Mouse (Mus musculus) urinary bladder, postnatal 36 days (tissue): Measurements from ENCODE around the gene Syt12.

Experiments
- DNase-seq, 2 experiments: peaks; one replicate each; pipeline ENCODE4 v3.0.0; 2022; ENCODE audit warnings: low spot score in 2 of 2, mixed read lengths in 1 of 2

Gene Syt12

GRCm38 (mm10) chr19:4477345-4478189 is at the start of gene Syt12:
TSS of gene Syt12 (minus strand) at chr19:4477447.
- no peak for DNase-seq

DNA sequence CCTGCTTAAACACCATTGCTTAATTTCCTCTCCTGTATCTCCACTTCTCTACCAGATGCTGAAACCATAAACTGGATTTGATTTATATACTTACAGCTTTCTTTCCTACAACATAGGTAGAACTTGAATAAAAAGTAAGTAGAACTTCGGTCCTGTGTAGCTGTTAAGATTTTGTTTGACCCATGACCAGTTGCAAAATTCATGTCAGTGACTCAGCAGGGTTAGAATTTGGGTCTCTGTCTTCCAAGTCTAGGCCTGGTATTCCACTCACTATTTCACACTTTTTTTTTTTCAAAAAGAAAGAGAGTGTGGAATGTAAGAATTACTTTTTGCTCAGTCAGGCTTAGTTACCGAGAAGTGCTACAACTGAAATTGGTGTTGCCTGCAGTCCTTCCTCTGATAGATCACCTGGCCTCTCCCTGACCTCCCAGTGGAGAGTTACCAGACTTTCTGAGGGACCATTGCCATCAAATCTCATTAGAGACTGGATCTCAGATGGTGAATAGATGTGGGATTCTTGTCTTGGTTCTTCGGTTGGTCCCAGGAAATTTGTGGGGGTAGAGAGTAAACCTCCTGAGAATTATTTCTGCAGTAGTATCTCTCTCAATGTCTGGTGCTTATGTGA is 44.3 kb upstream of the Syt12 start:
- DNase-seq, result no peak

GRCm38 (mm10) chr19:4517483-4517882 is 40.2 kb upstream of the Syt12 start:
- no peak for DNase-seq

DNA sequence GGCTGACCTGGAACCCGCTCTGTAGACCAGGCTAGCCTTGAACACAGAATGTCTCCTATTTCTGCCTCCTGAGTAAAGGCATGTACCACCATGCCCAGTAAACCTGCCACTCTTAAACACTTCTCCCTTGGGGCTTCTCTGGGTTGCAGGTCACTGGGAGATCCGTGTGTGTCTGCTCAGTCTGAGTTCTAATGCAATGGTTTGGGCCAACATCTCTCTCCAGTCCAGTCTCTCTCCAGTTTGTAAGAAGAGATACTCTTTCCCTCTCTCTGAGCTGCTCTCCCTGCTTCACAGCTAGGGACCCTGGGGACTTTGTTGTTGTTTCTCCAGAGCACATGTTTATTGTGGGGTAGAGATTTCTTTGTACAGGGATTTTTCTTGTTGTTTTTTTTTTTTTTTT is 39.0 kb upstream of the Syt12 start:
- no peak for DNase-seq

GRCm38 (mm10) chr19:4515746-4516145 is 38.5 kb upstream of the Syt12 start:
- no peak for DNase-seq

DNA sequence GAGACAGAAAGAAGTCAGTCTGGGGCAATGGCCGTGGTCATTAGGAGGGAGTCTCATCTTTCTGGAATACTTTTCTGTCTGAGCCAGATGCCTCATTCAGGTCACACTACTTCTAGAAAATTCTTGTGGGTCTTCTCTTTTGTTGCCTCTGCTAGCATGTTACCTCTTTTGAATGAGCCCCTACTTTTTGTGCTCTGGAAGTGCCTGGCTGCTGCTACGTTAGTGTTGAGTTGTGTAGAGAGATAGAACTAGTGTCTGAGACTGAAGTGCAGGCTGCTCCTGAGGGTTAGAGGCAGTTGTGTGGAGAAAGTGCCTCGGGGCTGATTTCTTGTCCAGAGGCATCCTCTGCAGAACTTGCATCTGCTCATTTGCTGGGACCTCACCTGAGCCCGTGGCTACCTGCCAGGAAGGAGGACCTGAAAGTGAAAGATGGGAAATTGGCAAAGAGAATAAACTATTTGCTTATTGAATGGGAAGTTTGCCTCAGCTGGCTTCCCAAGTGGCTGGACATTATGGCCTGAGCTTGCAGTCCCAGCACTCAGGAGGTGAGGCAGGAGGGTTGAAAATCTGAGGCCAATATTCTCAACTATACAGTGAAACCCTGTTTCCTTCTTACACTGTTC is 36.1 kb upstream of the Syt12 start:
- no peak for DNase-seq

DNA sequence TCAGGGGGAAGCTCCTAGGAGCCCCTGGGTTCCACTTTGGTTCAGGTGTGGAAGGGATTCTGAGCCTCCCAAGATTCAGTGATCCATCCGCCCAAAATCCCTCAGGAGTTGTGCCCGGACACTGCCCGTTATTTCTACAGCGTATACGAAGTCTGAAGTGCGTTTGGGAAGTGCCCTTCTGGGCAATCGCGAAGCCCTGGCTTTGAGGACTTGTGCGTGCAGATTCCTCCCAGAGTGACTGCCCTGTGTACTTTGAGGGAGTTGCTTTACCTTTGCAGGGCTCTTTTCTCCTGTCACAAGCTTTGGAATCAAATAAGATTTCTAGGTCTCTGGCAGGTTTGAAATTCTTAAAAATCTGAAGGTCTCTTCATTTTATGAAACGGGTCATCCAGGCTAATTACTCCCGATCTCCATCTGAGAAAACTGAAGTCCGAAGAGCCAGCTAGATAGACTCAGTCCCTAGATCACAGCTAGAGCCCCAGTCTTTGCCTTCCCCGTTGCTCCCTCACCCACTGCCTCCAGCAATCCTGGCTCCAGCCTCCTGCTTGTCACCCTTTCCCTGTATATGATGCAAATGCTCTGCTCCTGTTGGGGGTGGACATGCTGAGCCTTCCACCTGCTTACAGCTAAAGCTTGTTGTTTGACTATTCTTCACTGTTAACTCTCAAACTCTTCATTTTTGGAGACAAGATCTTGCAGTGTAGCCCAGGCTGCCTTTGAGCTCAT is 34.0 kb upstream of the Syt12 start:
- DNase-seq, result peak in 1 of 2 experiments; percentile 46

DNA sequence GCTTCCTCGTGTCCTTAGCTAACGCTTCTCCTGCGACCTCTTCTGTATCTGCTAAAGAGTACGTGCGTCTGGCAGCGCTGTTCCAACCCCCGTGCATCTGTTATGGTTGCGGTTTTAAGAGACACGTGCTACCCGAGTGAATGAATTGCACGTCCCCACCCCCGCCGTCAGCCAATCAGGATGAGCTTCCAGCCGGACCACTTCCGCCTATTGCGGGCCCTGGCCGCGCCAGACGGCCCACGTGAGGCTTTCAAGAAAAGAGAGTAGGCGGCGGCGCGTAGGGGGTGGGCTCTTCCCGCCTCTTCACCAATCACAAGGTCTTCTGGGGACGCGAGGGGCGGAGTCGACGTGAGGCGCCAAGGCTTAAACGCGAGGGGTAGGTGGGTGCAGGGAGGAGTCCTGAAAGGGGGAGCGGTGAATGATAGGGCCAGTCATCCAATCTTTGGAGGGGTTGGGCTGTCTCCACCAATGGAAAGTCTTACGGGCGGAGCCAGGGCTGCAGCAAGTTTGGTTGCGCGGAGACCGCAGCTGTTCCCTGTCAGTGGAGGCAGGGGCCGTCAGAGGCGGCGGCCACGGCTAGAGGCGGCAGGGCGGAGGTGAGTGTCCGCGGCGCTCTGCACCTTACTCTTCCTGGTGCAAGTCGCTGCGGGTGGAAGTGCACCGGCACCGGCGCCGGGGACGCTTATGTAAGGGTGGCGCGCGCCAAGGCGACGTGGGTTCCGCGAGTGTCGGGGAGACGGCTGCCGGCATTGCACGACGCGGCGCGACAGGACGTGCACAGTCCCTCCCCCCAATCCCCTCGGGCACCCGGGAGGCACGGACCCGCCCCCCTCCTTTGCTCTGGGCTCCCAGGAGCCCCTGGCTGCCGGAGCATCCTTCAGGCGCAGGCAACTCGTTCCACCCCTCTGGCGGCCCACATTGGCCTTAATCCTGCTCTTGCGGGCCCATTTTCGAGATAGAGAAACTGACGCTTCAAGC is 33.0 kb upstream of the Syt12 start, which contains the start of gene Pcx:
Gene Pcx (plus strand): TSS at position 487 of the 978 bp plus-strand sequence.
- peak; percentile 99 for DNase-seq

GRCm38 (mm10) chr19:4507746-4508145 is 30.5 kb upstream of the Syt12 start:
- no peak for DNase-seq

- DNase-seq, result peak in 1 of 2 experiments; percentile 20
Measured at GRCm38 (mm10) chr19:4504830-4505229, 27.6 kb upstream of the Syt12 start.

GRCm38 (mm10) chr19:4502701-4503100 is 25.5 kb upstream of the Syt12 start:
- no peak for DNase-seq

DNA sequence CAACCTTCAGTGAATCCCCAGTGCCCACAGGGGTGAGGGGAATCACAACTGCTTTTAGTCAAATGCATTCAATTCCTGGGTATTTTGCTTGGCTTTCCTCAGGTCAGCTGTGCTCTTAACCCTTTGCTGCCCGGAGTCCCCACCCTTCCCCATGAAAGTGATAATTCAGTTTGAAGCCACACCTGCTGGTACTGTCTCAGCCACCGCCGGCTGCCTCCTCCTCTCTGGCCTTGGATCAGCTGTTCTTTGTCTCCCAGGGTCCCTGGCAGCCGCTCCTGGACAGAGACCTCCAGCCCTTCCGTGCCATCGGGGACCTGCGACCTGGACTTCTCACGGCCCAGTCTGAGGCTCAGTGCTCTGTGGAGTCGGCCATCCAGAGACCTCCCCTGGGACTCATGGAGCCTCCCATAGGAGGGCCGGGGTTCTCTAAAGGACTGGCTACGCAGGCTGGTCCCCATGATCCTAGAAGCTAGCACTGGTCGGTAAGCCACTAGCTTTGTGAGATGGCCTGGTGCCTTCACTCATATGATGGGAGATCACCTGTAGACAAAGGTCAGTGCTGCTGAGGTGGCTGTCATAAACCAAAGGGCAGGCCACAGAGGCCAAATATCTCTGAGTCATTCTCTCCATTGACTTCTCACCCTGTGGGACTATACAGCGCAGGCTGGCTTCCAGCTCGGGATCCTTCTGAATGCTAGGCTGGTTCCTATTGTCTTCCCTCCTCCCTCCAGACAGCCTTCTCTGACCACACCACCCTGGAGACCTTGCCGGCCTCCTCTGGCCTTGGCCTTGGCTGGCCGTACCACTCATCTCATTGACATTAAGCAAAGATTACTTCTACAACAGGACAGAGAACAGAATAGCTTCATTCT is 21.1 kb upstream of the Syt12 start, which contains the start of gene 2010003K11Rik:
Gene 2010003K11Rik (minus strand): TSS at position 522 of the 872 bp plus-strand sequence.
- no peak for DNase-seq

DNA sequence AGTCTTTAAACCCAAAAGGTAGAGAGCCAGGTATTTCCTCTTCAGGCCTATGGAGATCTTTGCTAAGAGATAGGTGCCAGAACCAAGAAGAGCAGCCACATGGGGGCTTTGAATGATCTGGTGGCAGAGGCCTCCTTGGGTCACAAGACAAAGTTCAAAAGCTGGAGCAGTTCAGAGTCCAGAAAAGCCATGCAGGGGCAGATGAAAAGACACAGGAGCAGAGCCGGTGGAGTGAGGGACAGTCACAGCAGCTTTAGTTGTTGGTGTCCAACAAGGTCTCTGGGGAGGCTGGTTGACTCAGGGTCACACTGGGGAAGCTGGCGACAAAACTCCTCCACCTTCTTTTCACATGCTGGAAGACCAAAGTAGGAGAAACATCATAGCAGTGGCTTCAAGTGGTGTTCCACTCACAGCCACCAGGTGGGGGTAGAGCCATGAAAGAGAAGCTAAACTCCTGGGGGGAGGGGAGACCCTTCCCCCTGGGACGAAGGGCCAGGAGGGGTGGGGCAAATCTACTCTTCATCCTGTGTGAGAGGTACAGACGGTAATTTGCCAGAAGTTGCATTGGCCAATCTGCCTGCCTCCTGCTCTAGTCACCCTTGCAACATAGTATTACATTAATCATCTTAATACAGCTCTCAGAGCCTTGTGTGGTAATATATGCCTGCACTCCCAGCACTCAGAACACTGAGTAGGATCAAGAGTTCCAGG is 20.2 kb upstream of the Syt12 start:
- peak; percentile 51 to 77 for DNase-seq

DNA sequence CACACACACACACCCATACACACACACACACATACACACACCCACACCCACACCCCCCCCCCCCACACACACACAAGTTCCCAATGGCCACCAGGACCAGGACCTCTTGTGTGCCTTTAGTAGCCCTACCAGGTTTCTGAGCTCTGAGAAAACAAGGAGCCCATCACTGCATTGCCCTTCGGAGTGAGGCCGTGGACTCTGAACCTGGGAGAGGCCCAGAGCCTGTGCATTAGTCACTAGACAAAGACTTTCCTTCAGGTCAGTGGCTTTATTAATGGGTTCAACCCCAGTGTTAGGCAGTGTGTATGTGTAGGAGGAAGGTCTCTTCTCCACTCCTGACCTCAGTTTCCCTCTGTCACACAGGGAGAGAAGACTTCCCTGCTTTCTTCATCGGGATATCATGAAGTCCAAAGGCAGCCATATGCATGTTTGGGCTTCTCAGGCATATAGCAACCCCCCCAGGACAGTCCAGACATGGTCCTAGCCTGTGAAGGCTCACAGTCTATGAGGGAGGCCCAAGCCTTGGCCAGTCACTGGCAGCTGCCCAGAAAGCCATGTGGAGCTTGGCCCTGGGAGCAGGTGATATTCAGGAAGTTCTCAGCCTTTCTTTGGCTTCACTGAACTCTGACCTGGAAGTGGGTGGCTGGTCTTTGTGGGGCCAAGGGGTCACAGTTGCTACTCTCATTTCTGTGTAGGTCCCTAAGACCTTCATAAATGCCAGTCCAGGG is 19.5 kb upstream of the Syt12 start:
- no peak for DNase-seq

GRCm38 (mm10) chr19:4495814-4496213 is 18.6 kb upstream of the Syt12 start:
- no peak for DNase-seq

DNA sequence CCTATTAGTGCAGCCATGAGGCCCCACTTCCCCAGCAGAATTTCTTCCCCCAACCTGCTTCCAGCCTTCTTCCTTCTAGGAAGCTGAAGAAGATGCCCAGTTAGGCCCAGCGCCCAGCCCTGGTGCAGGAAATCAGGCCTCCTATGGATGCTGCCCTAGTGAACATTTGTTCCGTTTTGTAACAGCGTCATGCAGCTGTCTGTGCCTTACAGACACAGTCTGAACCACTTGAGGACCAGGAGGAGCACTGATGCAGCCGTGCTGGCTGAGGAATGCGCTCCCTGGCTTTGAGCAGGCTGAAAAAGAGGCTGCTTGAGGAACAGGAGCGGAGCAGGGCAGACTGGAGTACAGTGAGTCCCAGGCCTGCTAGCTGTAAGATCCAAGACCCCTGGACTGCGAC is 17.5 kb upstream of the Syt12 start:
- DNase-seq, result no peak

DNA sequence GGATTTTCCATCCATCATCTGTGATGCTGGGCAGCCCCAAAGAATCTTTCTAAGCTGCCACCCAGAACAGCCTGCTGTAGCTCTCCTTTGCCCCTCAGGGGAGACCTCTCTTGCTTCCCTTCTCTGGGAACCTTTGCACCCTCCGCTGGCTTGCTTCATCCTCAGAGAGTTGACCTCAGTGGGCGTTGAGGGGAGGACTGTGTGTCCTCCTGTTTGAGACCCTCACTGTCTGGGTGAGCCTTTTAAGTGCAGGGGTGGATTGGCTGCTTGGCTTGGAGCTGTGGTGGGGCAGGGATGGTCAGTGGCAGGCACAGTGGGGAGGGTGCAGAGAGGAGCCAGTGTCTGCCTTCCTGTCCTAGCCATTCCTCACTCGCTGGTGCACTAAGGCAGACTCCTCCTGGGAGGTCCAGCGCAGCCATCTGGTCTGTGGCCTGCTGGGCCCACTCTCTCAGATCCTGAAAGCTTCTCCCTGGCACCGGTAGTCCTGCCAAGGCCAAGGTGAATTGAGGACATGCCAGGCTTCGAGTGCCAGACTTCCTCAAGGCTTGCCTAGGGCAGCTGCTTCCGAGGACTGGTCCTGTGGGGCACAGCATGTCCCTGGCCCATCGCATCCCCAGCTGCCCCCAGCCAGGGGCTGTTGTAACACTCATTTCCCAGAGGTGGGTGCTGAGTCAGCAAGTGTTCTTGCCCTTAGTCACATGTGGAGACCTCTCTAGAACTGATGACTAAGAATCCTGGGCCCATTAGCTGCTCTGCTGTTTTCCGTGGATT is 15.5 kb upstream of the Syt12 start:
- DNase-seq, result peak in 1 of 2 experiments; percentile 66
